Mouse (Mus musculus): ENCODE measurements around the gene Wnt7a. TPM values are rescaled to one million over a fixed set of nuclear protein-coding genes. Genes with fewer than 3 reads are reported as not detected.

Wnt7a gene
- total and polyA plus RNA-seq, 3 experiments, result 0.05 TPM; not detected in 2

- no peak for ATAC-seq (ENCODE audit: extremely low read depth, insufficient number of reproducible peaks, low FRiP score, poor library complexity, severe bottlenecking)
- peaks cover 13% of the 10 kb centered on the region for H3K36me3 ChIP-seq (replicated peaks)
- no peaks in the 10 kb centered on the region for H3K9me3 ChIP-seq (replicated peaks)
- H3K4me1 ChIP-seq (ENCODE audit: insufficient read depth, low read depth, low read length), result peaks cover 20% of the 10 kb centered on the region
- no peak for TF ChIP-seq POLR2AphosphoS5 (IDR thresholded peaks at IDR 0.05; ENCODE audit: insufficient replicate concordance, low read depth, low read length)
- TF ChIP-seq GATA2 (IDR thresholded peaks at IDR 0.05; ENCODE audit: borderline replicate concordance, low read depth, low read length), result no peak
- TF ChIP-seq GATA1 (IDR thresholded peaks at IDR 0.05; ENCODE audit: borderline replicate concordance, low read length), result no peak
- no peak for TF ChIP-seq CTCF (IDR thresholded peaks at IDR 0.05; ENCODE audit: low read depth, low read length)
- no peak for TF ChIP-seq TAL1 (conservative IDR thresholded peaks at IDR 0.05; ENCODE audit: low read depth, low read length)
- H3K27me3 ChIP-seq (ENCODE audit: insufficient read depth, low read length), result peaks cover 20% of the 10 kb centered on the region
- DNase-seq (ENCODE audit: low spot score), result peak; percentile 18
- H3K4me3 ChIP-seq (ENCODE audit: low read depth, low read length), result peak overlapping the region; percentile 81
Measured at GRCm38 (mm10) chr6:91441145-91441662, 30.0 kb upstream of the Wnt7a start.

GRCm38 (mm10) chr6:91440474-91441144 is 29.4 kb upstream of the Wnt7a start:
- peaks cover 13% of the 10 kb centered on the region for H3K36me3 ChIP-seq (replicated peaks)
- peak overlapping the region; percentile 81 for H3K4me3 ChIP-seq (ENCODE audit: low read depth, low read length)
- TF ChIP-seq GATA2 (IDR thresholded peaks at IDR 0.05; ENCODE audit: borderline replicate concordance, low read depth, low read length) (no peak), POLR2AphosphoS5 (IDR thresholded peaks at IDR 0.05; ENCODE audit: insufficient replicate concordance, low read depth, low read length) (0 out of 2 replicates have a peak, but pooled peaks have one; percentile 44)
- peak; percentile 68 for DNase-seq (ENCODE audit: low spot score)
- H3K4me1 ChIP-seq (ENCODE audit: insufficient read depth, low read depth, low read length), result peaks cover 20% of the 10 kb centered on the region
- H3K9me3 ChIP-seq (replicated peaks), result no peaks in the 10 kb centered on the region
- ATAC-seq (ENCODE audit: extremely low read depth, insufficient number of reproducible peaks, low FRiP score, poor library complexity, severe bottlenecking), result peak; percentile 90
- H3K27me3 ChIP-seq (ENCODE audit: insufficient read depth, low read length), result peaks cover 24% of the 10 kb centered on the region

GRCm38 (mm10) chr6:91424151-91424550 is 13.0 kb upstream of the Wnt7a start:
- H3K36me3 ChIP-seq (replicated peaks), result no peaks in the 10 kb centered on the region
- no peak overlapping the region for H3K4me3 ChIP-seq (ENCODE audit: low read depth, low read length)
- no peak for TF ChIP-seq GATA2 (IDR thresholded peaks at IDR 0.05; ENCODE audit: borderline replicate concordance, low read depth, low read length)
- TF ChIP-seq TAL1 (conservative IDR thresholded peaks at IDR 0.05; ENCODE audit: low read depth, low read length), result no peak
- TF ChIP-seq POLR2AphosphoS5 (IDR thresholded peaks at IDR 0.05; ENCODE audit: insufficient replicate concordance, low read depth, low read length), result no peak
- TF ChIP-seq GATA1 (IDR thresholded peaks at IDR 0.05; ENCODE audit: borderline replicate concordance, low read length), result no peak
- TF ChIP-seq CTCF (IDR thresholded peaks at IDR 0.05; ENCODE audit: low read depth, low read length), result no peak
- no peaks in the 10 kb centered on the region for H3K4me1 ChIP-seq (ENCODE audit: insufficient read depth, low read depth, low read length)
- no peak for ATAC-seq (ENCODE audit: extremely low read depth, insufficient number of reproducible peaks, low FRiP score, poor library complexity, severe bottlenecking)
- H3K9me3 ChIP-seq (replicated peaks), result no peaks in the 10 kb centered on the region
- H3K27me3 ChIP-seq (ENCODE audit: insufficient read depth, low read length), result peaks cover 21% of the 10 kb centered on the region
- no peak for DNase-seq (ENCODE audit: low spot score)

GRCm38 (mm10) chr6:91421629-91422028 is 10.5 kb upstream of the Wnt7a start:
- ATAC-seq (ENCODE audit: extremely low read depth, insufficient number of reproducible peaks, low FRiP score, poor library complexity, severe bottlenecking) (no peak), DNase-seq (ENCODE audit: low spot score) (no peak)
- H3K9me3 ChIP-seq (replicated peaks), result no peaks in the 10 kb centered on the region
- peaks cover 28% of the 10 kb centered on the region for H3K27me3 ChIP-seq (ENCODE audit: insufficient read depth, low read length)
- no peak overlapping the region for H3K4me3 ChIP-seq (ENCODE audit: low read depth, low read length)
- TF ChIP-seq POLR2AphosphoS5 (IDR thresholded peaks at IDR 0.05; ENCODE audit: insufficient replicate concordance, low read depth, low read length) (no peak), TAL1 (conservative IDR thresholded peaks at IDR 0.05; ENCODE audit: low read depth, low read length) (no peak), GATA2 (IDR thresholded peaks at IDR 0.05; ENCODE audit: borderline replicate concordance, low read depth, low read length) (no peak), GATA1 (IDR thresholded peaks at IDR 0.05; ENCODE audit: borderline replicate concordance, low read length) (no peak), CTCF (IDR thresholded peaks at IDR 0.05; ENCODE audit: low read depth, low read length) (no peak)
- no peaks in the 10 kb centered on the region for H3K4me1 ChIP-seq (ENCODE audit: insufficient read depth, low read depth, low read length)
- H3K36me3 ChIP-seq (replicated peaks), result no peaks in the 10 kb centered on the region

GRCm38 (mm10) chr6:91417291-91417845 is 6.2 kb upstream of the Wnt7a start:
- Histone ChIP-seq H3K9me3 (replicated peaks) (no peaks in the 10 kb centered on the region), H3K27me3 (ENCODE audit: insufficient read depth, low read length) (peaks cover 16% of the 10 kb centered on the region), H3K4me3 (ENCODE audit: low read depth, low read length) (no peak overlapping the region), H3K36me3 (replicated peaks) (no peaks in the 10 kb centered on the region), H3K4me1 (ENCODE audit: insufficient read depth, low read depth, low read length) (no peaks in the 10 kb centered on the region)
- DNase-seq (ENCODE audit: low spot score), result no peak
- no peak for TF ChIP-seq POLR2AphosphoS5 (IDR thresholded peaks at IDR 0.05; ENCODE audit: insufficient replicate concordance, low read depth, low read length)
- TF ChIP-seq TAL1 (conservative IDR thresholded peaks at IDR 0.05; ENCODE audit: low read depth, low read length), result no peak
- no peak for TF ChIP-seq GATA2 (IDR thresholded peaks at IDR 0.05; ENCODE audit: borderline replicate concordance, low read depth, low read length)
- no peak for TF ChIP-seq CTCF (IDR thresholded peaks at IDR 0.05; ENCODE audit: low read depth, low read length)
- no peak for TF ChIP-seq GATA1 (IDR thresholded peaks at IDR 0.05; ENCODE audit: borderline replicate concordance, low read length)
- no peak for ATAC-seq (ENCODE audit: extremely low read depth, insufficient number of reproducible peaks, low FRiP score, poor library complexity, severe bottlenecking)

- Histone ChIP-seq H3K36me3 (replicated peaks) (no peaks in the 10 kb centered on the region), H3K4me3 (ENCODE audit: low read depth, low read length) (no peak overlapping the region), H3K27me3 (ENCODE audit: insufficient read depth, low read length) (peaks cover 20% of the 10 kb centered on the region), H3K4me1 (ENCODE audit: insufficient read depth, low read depth, low read length) (no peaks in the 10 kb centered on the region), H3K9me3 (replicated peaks) (no peaks in the 10 kb centered on the region)
- no peak for ATAC-seq (ENCODE audit: extremely low read depth, insufficient number of reproducible peaks, low FRiP score, poor library complexity, severe bottlenecking)
- TF ChIP-seq CTCF (IDR thresholded peaks at IDR 0.05; ENCODE audit: low read depth, low read length), result no peak
- no peak for DNase-seq (ENCODE audit: low spot score)
Measured at GRCm38 (mm10) chr6:91416146-91416545, 5.0 kb upstream of the Wnt7a start.

All from G1E (cell line).